Mouse (Mus musculus): ENCODE results near the gene Il21r. TPM values are rescaled to one million over a fixed set of nuclear protein-coding genes. Genes with fewer than 3 reads are reported as not detected.

The Il21r gene
- total and polyA plus RNA-seq, 3 experiments = 103 to 252 (median 142) TPM

DNA sequence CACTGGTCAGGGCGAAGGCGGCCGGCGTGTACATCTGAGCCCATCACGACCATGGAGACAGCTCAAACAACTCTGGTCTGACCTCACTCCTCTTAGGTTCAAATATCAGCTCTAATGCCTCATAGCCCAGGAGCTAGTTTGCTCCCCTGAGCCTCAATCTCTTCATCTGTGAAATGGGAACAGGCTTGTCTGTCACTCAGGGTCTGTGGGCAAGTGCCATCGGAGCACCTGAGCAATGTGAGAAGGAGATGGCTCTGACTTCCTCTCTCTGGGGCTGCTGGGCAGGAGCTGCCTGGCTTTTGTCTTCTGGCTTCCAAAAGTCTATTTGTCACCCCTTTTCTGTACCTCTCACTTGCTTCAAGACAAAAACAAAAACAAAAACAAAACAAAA, 2.0 kb upstream of the Il21r start:
- Histone ChIP-seq H3K9ac (ENCODE audit: insufficient read depth, low read depth) (peak overlapping the region; percentile 47), H3K79me2 (replicated peaks; ENCODE audit: control insufficient read depth, extremely low read depth, insufficient read depth, poor library complexity, severe bottlenecking) (peaks cover 26% of the 10 kb centered on the region), H3K4me1 (ENCODE audit: control insufficient read depth in 1 of 2, insufficient read depth in 2 of 2) (peaks cover 28 to 62% of the 10 kb centered on the region in 2 experiments), H3K4me2 (ENCODE audit: insufficient read depth, low read depth, poor library complexity, severe bottlenecking) (peak overlapping the region; percentile 75), H3K4me3 (replicated peaks in 1 of 3; ENCODE audit: low read depth in 2 of 3, low read length in 2 of 3, poor library complexity in 1 of 3) (peak overlapping the region in 2 of 3 experiments; percentile 42 to 49), H3K27ac (ENCODE audit: insufficient read depth, low read depth) (peak overlapping the region; percentile 96), H3K36me3 (replicated peaks in 1 of 2; ENCODE audit: control insufficient read depth in 1 of 2, insufficient read depth in 1 of 2, low read length in 1 of 2) (peaks cover 7 to 14% of the 10 kb centered on the region in 2 experiments), H3K9me3 (replicated peaks; ENCODE audit: low read length) (no peaks in the 10 kb centered on the region), H3K27me3 (replicated peaks) (no peaks in the 10 kb centered on the region)
- in situ Hi-C loops (cut with MboI; ENCODE audit: low pct_ligation_motif_present, low pct_unique_long_range_greater_than_20kb, low sequenced_read_pairs) (no loop called here), dilution Hi-C loops (cut with MboI; ENCODE audit: extremely low pct_ligation_motif_present, extremely low pct_unique_long_range_greater_than_20kb, low sequenced_read_pairs) (no loop called here)
- DNase-seq (ENCODE audit: extremely low read depth) = peak; percentile 55
- TF ChIP-seq USF1 (IDR thresholded peaks at IDR 0.05; ENCODE audit: low read depth, low read length) (no peak), MAZ (IDR thresholded peaks at IDR 0.05; ENCODE audit: low read depth, low read length) (no peak), MYC (IDR thresholded peaks at IDR 0.05; ENCODE audit: low read depth, low read length) (peak; percentile 46; the same call in 1 of the 2 replicates), POLR2AphosphoS2 (IDR thresholded peaks at IDR 0.05; ENCODE audit: low read depth, low read length) (no peak), MAX (IDR thresholded peaks at IDR 0.05; ENCODE audit: low read length) (0 out of 2 replicates have a peak, but pooled peaks have one; percentile 45), TBP (conservative IDR thresholded peaks at IDR 0.05; ENCODE audit: low read depth, low read length) (peak; percentile 51; the same call in 1 of the 2 replicates), BHLHE40 (IDR thresholded peaks at IDR 0.05; ENCODE audit: low read depth, low read length) (0 out of 2 replicates have a peak, but pooled peaks have one; percentile 30), MEF2A (IDR thresholded peaks at IDR 0.05; ENCODE audit: borderline replicate concordance, low read depth, low read length) (no peak), EP300 (IDR thresholded peaks at IDR 0.05; ENCODE audit: low read length) (no peak; the same call in 1 of the 2 replicates), POLR2A (IDR thresholded peaks at IDR 0.05; ENCODE audit: low read depth, low read length) (no peak), GABPA (IDR thresholded peaks at IDR 0.05; ENCODE audit: insufficient replicate concordance, low read depth, low read length) (no peak), NRF1 (IDR thresholded peaks at IDR 0.05; ENCODE audit: low read depth, low read length) (no peak), RCOR1 (conservative IDR thresholded peaks at IDR 0.05; ENCODE audit: low read depth, low read length) (0 out of 2 replicates have a peak, but pooled peaks have one; percentile 33), HCFC1 (IDR thresholded peaks at IDR 0.05; ENCODE audit: low read depth, low read length) (no peak), CHD2 (IDR thresholded peaks at IDR 0.05; ENCODE audit: low read length) (0 out of 2 replicates have a peak, but pooled peaks have one; percentile 16), USF2 (conservative IDR thresholded peaks at IDR 0.05; ENCODE audit: low read depth, low read length) (no peak), PAX5 (IDR thresholded peaks at IDR 0.05; ENCODE audit: low read length) (no peak), KAT2A (IDR thresholded peaks at IDR 0.05; ENCODE audit: insufficient replicate concordance, low read length) (no peak), ZKSCAN1 (IDR thresholded peaks at IDR 0.05; ENCODE audit: borderline replicate concordance, low read depth, low read length) (no peak), E2F4 (IDR thresholded peaks at IDR 0.05; ENCODE audit: insufficient replicate concordance, low read depth, low read length) (no peak), RAD21 (IDR thresholded peaks at IDR 0.05; ENCODE audit: low read depth, low read length) (no peak), ELF1 (IDR thresholded peaks at IDR 0.05; ENCODE audit: low read depth, low read length) (0 out of 2 replicates have a peak, but pooled peaks have one; percentile 21), ZMIZ1 (IDR thresholded peaks at IDR 0.05; ENCODE audit: low read depth, low read length) (no peak), MXI1 (IDR thresholded peaks at IDR 0.05; ENCODE audit: low read depth, low read length) (no peak), IRF4 (IDR thresholded peaks at IDR 0.05; ENCODE audit: low read depth, low read length) (no peak), ZNF384 (IDR thresholded peaks at IDR 0.05; ENCODE audit: low read depth, low read length) (no peak), CTCF (conservative IDR thresholded peaks at IDR 0.05 in 1 of 2, IDR thresholded peaks at IDR 0.05 in 1 of 2; ENCODE audit: low read depth in 2 of 2, low read length in 2 of 2) (no peak), SMC3 (IDR thresholded peaks at IDR 0.05; ENCODE audit: low read depth, low read length) (no peak), JUN (IDR thresholded peaks at IDR 0.05; ENCODE audit: insufficient read depth, low read depth, low read length) (no peak), SIN3A (IDR thresholded peaks at IDR 0.05; ENCODE audit: low read length) (no peak), NELFE (IDR thresholded peaks at IDR 0.05; ENCODE audit: low read depth, low read length) (peak; percentile 14; the same call in 1 of the 2 replicates), ZC3H11A (IDR thresholded peaks at IDR 0.05; ENCODE audit: low read depth, low read length) (no peak), CHD1 (IDR thresholded peaks at IDR 0.05; ENCODE audit: low read depth, low read length) (no peak; the same call in 1 of the 2 replicates), TCF12 (IDR thresholded peaks at IDR 0.05; ENCODE audit: low read depth, low read length) (no peak; the same call in 1 of the 2 replicates), MAFK (IDR thresholded peaks at IDR 0.05; ENCODE audit: insufficient replicate concordance, low read length) (no peak), ETS1 (conservative IDR thresholded peaks at IDR 0.05; ENCODE audit: low read depth, low read length) (peak; percentile 37; the same call in 1 of the 2 replicates), UBTF (IDR thresholded peaks at IDR 0.05; ENCODE audit: low read depth, low read length) (no peak), JUND (conservative IDR thresholded peaks at IDR 0.05; ENCODE audit: low read depth, low read length) (no peak)
